Mouse (Mus musculus) kidney, postnatal 0 days (tissue): ENCODE measurements around the gene Zfpm1. TPM values are rescaled to one million over a fixed set of nuclear protein-coding genes. Genes with fewer than 3 reads are reported as not detected.

ENCODE experiments used
- ATAC-seq: fragments of 200-750 bp; cut with Nextera tagmentation; replicated peaks from 2 replicates; pipeline ENCODE4 v1.8.0; 2017; ENCODE audit warnings: low read depth, moderate number of reproducible peaks, moderate TSS enrichment, moderate library complexity; ENCODE audit not compliant: low FRiP score
- DNase-seq: peaks from one replicate; pipeline ENCODE4 v3.0.0-alpha.2; 2016; ENCODE audit warnings: low spot score
- H3K27ac ChIP-seq: fragments of 300-500 bp; sonication (generic); 2 replicates; pipeline ENCODE4 v1.5.1; 2014; ENCODE audit warnings: mild to moderate bottlenecking
- H3K27me3 ChIP-seq: fragments of 300-500 bp; sonication (generic); 2 replicates; pipeline ENCODE4 v1.6.1; 2014; ENCODE audit warnings: low read length, mixed read lengths; ENCODE audit not compliant: insufficient read depth
- H3K36me3 ChIP-seq: fragments of 300-500 bp; sonication (generic); 2 replicates; pipeline ENCODE4 v1.6.1; 2014; ENCODE audit warnings: low read length, mixed read lengths; ENCODE audit not compliant: insufficient read depth
- H3K4me1 ChIP-seq: fragments of 300-500 bp; sonication (generic); replicated peaks from 2 replicates; pipeline ENCODE4 v1.6.1; 2014; ENCODE audit warnings: antibody characterized with exemption, low read length, mixed read lengths; ENCODE audit not compliant: insufficient read depth
- H3K4me2 ChIP-seq: fragments of 300-500 bp; sonication (generic); 2 replicates; pipeline ENCODE4 v1.6.1; 2014; ENCODE audit warnings: mild to moderate bottlenecking, low read length, moderate library complexity, mixed read lengths
- H3K4me3 ChIP-seq: fragments of 300-500 bp; sonication (generic); replicated peaks from 2 replicates; pipeline ENCODE4 v1.5.1; 2014; ENCODE audit warnings: low read depth, low read length
- H3K9ac ChIP-seq: fragments of 300-500 bp; sonication (generic); 2 replicates; pipeline ENCODE4 v1.6.1; 2014; ENCODE audit warnings: low read depth, low read length
- H3K9me3 ChIP-seq: fragments of 300-500 bp; sonication (generic); replicated peaks from 2 replicates; pipeline ENCODE4 v1.6.1; 2016; ENCODE audit warnings: low read length, inconsistent platforms, mixed read lengths
- CTCF ChIP-seq: IDR thresholded peaks from 2 replicates; pipeline ENCODE4 v1.5.1; 2016; ENCODE audit warnings: antibody characterized with exemption, low read depth, mild to moderate bottlenecking, moderate library complexity
- WGBS: fragments of 180-500 bp; shearing (Covaris S2); extraction: QIAGEN DNeasy Blood & Tissue Kit; methylation state at CpG from one replicate; pipeline ENCODE4 v1.1.7; 2014; 5-methylcytosine and 5-hydroxymethylcytosine counted together
- polyA plus RNA-seq: library from polyadenylated mRNA; unstranded; fragments of >200 nt; fragmentation: Nextera tagmentation; extraction: Ambion mirVana; gene quantifications from 2 replicates; pipeline ENCODE4 v1.2.1, GENCODE M21; 2015

Gene Zfpm1
- polyA plus RNA-seq, 1 experiment from 2014 or later, result 2.3 TPM

- DNase-seq (peak; percentile 87), ATAC-seq (peak; percentile 68)
- no peaks in the 10 kb centered on the region for H3K36me3 ChIP-seq
- H3K4me1 ChIP-seq, result no peaks in the 10 kb centered on the region; the same call in 1 of the 2 replicates
- TF ChIP-seq CTCF, result peak; percentile 98
- H3K4me2 ChIP-seq, result no peak overlapping the region
- H3K9ac ChIP-seq, result no peak overlapping the region
- no peak overlapping the region for H3K4me3 ChIP-seq
- H3K27me3 ChIP-seq, result no peaks in the 10 kb centered on the region
- WGBS, result 11% methylated on average over 5 of the region's 5 CpGs
- H3K9me3 ChIP-seq, result no peaks in the 10 kb centered on the region
- no peak overlapping the region for H3K27ac ChIP-seq
Observed at GRCm38 (mm10) chr8:122273152-122273551, 8.8 kb upstream of the Zfpm1 start.

- WGBS, result 48% methylated on average over 7 of the region's 7 CpGs
- no peak overlapping the region for H3K4me3 ChIP-seq
- no peaks in the 10 kb centered on the region for H3K27me3 ChIP-seq
- no peak for TF ChIP-seq CTCF
- H3K36me3 ChIP-seq, result no peaks in the 10 kb centered on the region
- ATAC-seq (no peak), DNase-seq (no peak)
- H3K4me2 ChIP-seq, result no peak overlapping the region
- H3K9ac ChIP-seq, result no peak overlapping the region
- H3K27ac ChIP-seq, result no peak overlapping the region
- H3K9me3 ChIP-seq, result no peaks in the 10 kb centered on the region
- H3K4me1 ChIP-seq, result no peaks in the 10 kb centered on the region; the same call in 1 of the 2 replicates
Observed at GRCm38 (mm10) chr8:122273826-122274225, 8.1 kb upstream of the Zfpm1 start.

GRCm38 (mm10) chr8:122274651-122275391, 7.1 kb upstream of the Zfpm1 start:
- DNase-seq, result no peak
- Histone ChIP-seq H3K4me2 (no peak overlapping the region), H3K4me3 (no peak overlapping the region), H3K27ac (no peak overlapping the region), H3K4me1 (no peaks in the 10 kb centered on the region), H3K27me3 (no peaks in the 10 kb centered on the region), H3K36me3 (no peaks in the 10 kb centered on the region), H3K9ac (no peak overlapping the region), H3K9me3 (no peaks in the 10 kb centered on the region)
- no peak for ATAC-seq
- 77% methylated on average over 11 of the region's 11 CpGs for WGBS
- TF ChIP-seq CTCF, result no peak

- H3K4me1 ChIP-seq, result peaks cover 3% of the 10 kb centered on the region
- no peak for TF ChIP-seq CTCF
- H3K27me3 ChIP-seq, result no peaks in the 10 kb centered on the region
- H3K4me3 ChIP-seq, result no peak overlapping the region
- no peak overlapping the region for H3K27ac ChIP-seq
- no peaks in the 10 kb centered on the region for H3K36me3 ChIP-seq
- no peak for ATAC-seq
- no peak overlapping the region for H3K9ac ChIP-seq
- 87% methylated on average over 5 of the region's 5 CpGs for WGBS
- no peaks in the 10 kb centered on the region for H3K9me3 ChIP-seq
- DNase-seq, result no peak
- no peak overlapping the region for H3K4me2 ChIP-seq
Observed at GRCm38 (mm10) chr8:122276308-122276707, 5.6 kb upstream of the Zfpm1 start.

GRCm38 (mm10) chr8:122277204-122277995, 4.5 kb upstream of the Zfpm1 start:
- Histone ChIP-seq H3K4me3 (no peak overlapping the region), H3K27ac (no peak overlapping the region), H3K27me3 (no peaks in the 10 kb centered on the region), H3K36me3 (no peaks in the 10 kb centered on the region), H3K4me2 (no peak overlapping the region), H3K9ac (no peak overlapping the region), H3K9me3 (no peaks in the 10 kb centered on the region), H3K4me1 (peaks cover 3% of the 10 kb centered on the region)
- ATAC-seq (no peak), DNase-seq (peak; percentile 63)
- WGBS, result 63% methylated on average over 18 of the region's 18 CpGs
- TF ChIP-seq CTCF, result peak; percentile 42

GRCm38 (mm10) chr8:122280156-122280555, 1.8 kb upstream of the Zfpm1 start:
- no peak overlapping the region for H3K4me3 ChIP-seq
- no peak overlapping the region for H3K9ac ChIP-seq
- ATAC-seq, result no peak
- no peak overlapping the region for H3K4me2 ChIP-seq
- H3K36me3 ChIP-seq, result no peaks in the 10 kb centered on the region
- 58% methylated on average over 4 of the region's 4 CpGs for WGBS
- H3K27me3 ChIP-seq, result no peaks in the 10 kb centered on the region
- no peak for DNase-seq
- H3K27ac ChIP-seq, result no peak overlapping the region
- no peaks in the 10 kb centered on the region for H3K9me3 ChIP-seq
- peak; percentile 49 for TF ChIP-seq CTCF
- peaks cover 15% of the 10 kb centered on the region for H3K4me1 ChIP-seq
